Comparison of ENCODE assay signal across 14 mouse cellular contexts in genomic region chr9:83097816-83098215, GRCm38 (mm10). TPM values are rescaled to one million over a fixed set of nuclear protein-coding genes. Genes with fewer than 3 reads are reported as not detected.
DNase-seq lines count a peak whose midpoint lies in the region; ATAC-seq and TF ChIP-seq lines count a peak whose summit lies in the region.
"Had no signal": no experiment of that assay in that cellular context is flagged by ENCODE, and none has a peak within 500 bp of the region (broad histone marks: within the 10 kb centered on the region; RNA-seq: fewer than 3 reads in every experiment).

No protein-coding gene starts in this region.

- H3K9me3 ChIP-seq in hindbrain, embryonic 14.5 days (ENCODE audit: control insufficient read depth, low read length), result no peaks in the 10 kb centered on the region
- H3K9me3 ChIP-seq: hindbrain, embryonic 15.5 days; kidney, embryonic 15.5 days had no signal

- H3K36me3 ChIP-seq in kidney, adult 2 months (ENCODE audit: control insufficient read depth, insufficient read depth, low read length), result no peaks in the 10 kb centered on the region
- H3K36me3 ChIP-seq in hindbrain, embryonic 14.5 days (replicated peaks; ENCODE audit: control insufficient read depth, insufficient read depth), result no peaks in the 10 kb centered on the region
- H3K36me3 ChIP-seq: hindbrain, embryonic 15.5 days; kidney, embryonic 15.5 days had no signal

- H3K4me1 ChIP-seq in kidney, adult 2 months (ENCODE audit: control insufficient read depth, insufficient read depth, low read length), result no peaks in the 10 kb centered on the region
- H3K4me1 ChIP-seq in hindbrain, embryonic 14.5 days (replicated peaks; ENCODE audit: control insufficient read depth, insufficient read depth, low read length), result no peaks in the 10 kb centered on the region
- H3K4me1 ChIP-seq: kidney, embryonic 15.5 days had no signal

- H3K27ac ChIP-seq in kidney, adult 2 months (ENCODE audit: insufficient read depth, low read depth, low read length), result no peak overlapping the region
- no peak overlapping the region for H3K27ac ChIP-seq in gastrocnemius, adult 2 months
- no peak overlapping the region for H3K27ac ChIP-seq in hindbrain, embryonic 14.5 days
- H3K27ac ChIP-seq: hindbrain, embryonic 15.5 days; kidney, embryonic 15.5 days had no signal

- 68% methylated on average over 8 of the region's 8 CpGs for WGBS in kidney, adult 2 months
- 70% methylated on average over 8 of the region's 8 CpGs for WGBS in hindbrain, embryonic 14.5 days

- TF ChIP-seq POLR2A in kidney, adult 2 months (IDR thresholded peaks at IDR 0.05; ENCODE audit: low read depth, low read length), result no peak

- TF ChIP-seq CTCF in kidney, adult 2 months (conservative IDR thresholded peaks at IDR 0.05; ENCODE audit: insufficient read depth, insufficient read length, low read depth, low read length), result no peak
- no peak for TF ChIP-seq CTCF in gastrocnemius, adult 2 months (IDR thresholded peaks at IDR 0.05)

- ATAC-seq in hindbrain, embryonic 14.5 days (ENCODE audit: low FRiP score), result no peak

- no peak overlapping the region for H3K4me2 ChIP-seq in hindbrain, embryonic 14.5 days (replicated peaks)
- H3K4me2 ChIP-seq: hindbrain, embryonic 15.5 days; kidney, embryonic 15.5 days had no signal

- H3K4me3 ChIP-seq in kidney, adult 2 months (ENCODE audit: insufficient read depth, low read depth, low read length), result no peak overlapping the region
- H3K4me3 ChIP-seq in gastrocnemius, adult 2 months, result no peak overlapping the region
- H3K4me3 ChIP-seq in hindbrain, embryonic 14.5 days (replicated peaks; ENCODE audit: low read length), result no peak overlapping the region
- H3K4me3 ChIP-seq: hindbrain, embryonic 15.5 days; kidney, embryonic 15.5 days; myocyte had no signal

- no peaks in the 10 kb centered on the region for H3K27me3 ChIP-seq in kidney, adult 2 months (replicated peaks; ENCODE audit: control insufficient read depth, insufficient read depth, low read length)
- H3K27me3 ChIP-seq in hindbrain, embryonic 14.5 days (ENCODE audit: control insufficient read depth, insufficient read depth, low read length), result no peaks in the 10 kb centered on the region
- H3K27me3 ChIP-seq: hindbrain, embryonic 15.5 days; kidney, embryonic 15.5 days had no signal

- H3K9ac ChIP-seq in hindbrain, embryonic 14.5 days, result no peak overlapping the region
- H3K9ac ChIP-seq: hindbrain, embryonic 15.5 days; kidney, embryonic 15.5 days had no signal

- intact Hi-C loops in gastrocnemius, adult 2 months (cut with DNase I), result no loop called here

- DNase-seq in adrenal gland, postnatal 14 days, result peak; percentile 35
- no peak for DNase-seq in adrenal gland, postnatal 4 days (ENCODE audit: low spot score in 2 of 2)
- DNase-seq in kidney, adult 2 months, result peak; percentile 33
- DNase-seq in kidney, adult 18-20 months, result no peak
- peak; percentile 50 for DNase-seq in gastrocnemius, adult 2 months
- DNase-seq in heart, postnatal 4 days, result peak; percentile 22
- no peak for DNase-seq in hindbrain, embryonic 14.5 days (ENCODE audit: low spot score)
- DNase-seq in urinary bladder, adult 18-20 months (ENCODE audit: low spot score in 2 of 2), result no peak
- DNase-seq: cerebellum, adult 11-12 months; lung, adult 18-20 months; spleen, adult 18-20 months had no signal

RNA-seq across cellular contexts. Expression of gene Hmgn3, which starts 48.7 kb away (rescaled TPM):
- total RNA-seq in adrenal gland, postnatal 14 days (2021), result 102 and 131 TPM in 2 replicates
- 100 to 1,000 TPM in 1 of 2 experiments, 10 to 100 TPM in 1; 99.5 to 110 TPM for total RNA-seq in adrenal gland, postnatal 4 days (2021)
- 6.5 and 8.7 TPM in 2 replicates for polyA plus RNA-seq in kidney, adult 2 months (2012; rRNA removed)
- total RNA-seq in gastrocnemius, adult 2 months (2021), result 1 to 10 TPM; 2.5 to 5.5 TPM
- total RNA-seq in heart, postnatal 4 days (2021), result 10 to 100 TPM; 47.0 to 47.5 TPM
- polyA plus RNA-seq in hindbrain, embryonic 14.5 days (2014; fragmentation: Nextera tagmentation; extraction: Ambion mirVana), result 139 and 146 TPM in 2 replicates

Comparison
In these comparisons a context has a peak if more than half of its experiments do, and no peak if none do; other contexts are left out.
1. DNase-seq: peak in adrenal gland, postnatal 14 days (single experiment), kidney, adult 2 months (single experiment), gastrocnemius, adult 2 months (single experiment) and heart, postnatal 4 days (single experiment); none in adrenal gland, postnatal 4 days (0 of 2), kidney, adult 18-20 months (single experiment), hindbrain, embryonic 14.5 days (single experiment) and urinary bladder, adult 18-20 months (0 of 2).
2. RNA of gene Hmgn3, which starts 48.7 kb away (total RNA-seq): 99.5 to 110 TPM in adrenal gland, postnatal 4 days, 102 to 131 TPM in adrenal gland, postnatal 14 days and 47.0 to 47.5 TPM in heart, postnatal 4 days; 2.5 to 5.5 TPM in gastrocnemius, adult 2 months; every median in the first group is over 4 times any median in the second.